Mouse (Mus musculus) inflammation-experienced regulatory T-cells (primary cell): ENCODE measurements around the gene Gm26558. TPM values are rescaled to one million over a fixed set of nuclear protein-coding genes. Genes with fewer than 3 reads are reported as not detected.

Experiments
- polyA plus RNA-seq, 2 experiments: library from polyadenylated mRNA; unstranded; fragments of 100-300 nt; shearing (Covaris generic); gene quantifications; one replicate each; pipeline ENCODE4 v1.2.1; 2017

The Gm26558 gene
- polyA plus RNA-seq: 10 to 100 TPM in 1 of 2 experiments, 1 to 10 TPM in 1; 8.1 to 13.7 TPM

GRCm38 (mm10) chr2:70661715-70662495, at the start of gene Gm26558:
Gene Gm26558, minus strand, starts transcription at chr2:70662108.

GRCm38 (mm10) chr2:70660887-70661714, 807 bp downstream of the Gm26558 start, which contains the start of gene Gorasp2:
Gene Gorasp2, plus strand, starts transcription at chr2:70661576.

Other genes with a start within 250 kb of the Gm26558 start
- under 1 TPM in 1 of 2 experiments, not detected in 1; 0.07 TPM for gene Sp5, start 187.2 kb downstream of the Gm26558 start, polyA plus RNA-seq
- gene Erich2, start 153.3 kb downstream of the Gm26558 start, polyA plus RNA-seq: under 1 TPM in 1 of 2 experiments, not detected in 1; 0.22 TPM
- gene Gad1, start 109.0 kb downstream of the Gm26558 start, polyA plus RNA-seq: under 1 TPM; 0.22 to 0.39 TPM
- 100 to 1,000 TPM; 108 to 110 TPM for gene Gorasp2, start 532 bp downstream of the Gm26558 start, polyA plus RNA-seq
- gene Tlk1, start 163.6 kb upstream of the Gm26558 start, polyA plus RNA-seq: 10 to 100 TPM; 60.2 to 61.1 TPM